Mouse (Mus musculus) forebrain, embryonic 11.5 days (tissue): ENCODE data around the gene 0610010K14Rik. TPM values are rescaled to one million over a fixed set of nuclear protein-coding genes. Genes with fewer than 3 reads are reported as not detected.

Source experiments
- ATAC-seq: fragments of 200-750 bp; cut with Nextera tagmentation; replicated peaks from 2 replicates; pipeline ENCODE4 v1.8.0; 2017; ENCODE audit warnings: moderate TSS enrichment; ENCODE audit not compliant: low FRiP score
- DNase-seq: peaks from one replicate; pipeline ENCODE4 v3.0.0-alpha.2; 2017; ENCODE audit warnings: low spot score
- H3K27ac ChIP-seq: fragments of 300-500 bp; sonication (generic); 2 replicates; pipeline ENCODE4 v1.5.1; 2014; ENCODE audit warnings: low read depth, low read length
- H3K27me3 ChIP-seq: fragments of 300-500 bp; sonication (generic); 2 replicates; pipeline ENCODE4 v1.6.1; 2014; ENCODE audit warnings: mild to moderate bottlenecking, low read length, mixed read lengths; ENCODE audit not compliant: control insufficient read depth, insufficient read depth
- H3K36me3 ChIP-seq: fragments of 300-500 bp; sonication (generic); 2 replicates; pipeline ENCODE4 v1.6.1; 2014; ENCODE audit warnings: mild to moderate bottlenecking, low read length, moderate library complexity, mixed read lengths; ENCODE audit not compliant: control insufficient read depth, insufficient read depth
- H3K4me1 ChIP-seq: fragments of 300-500 bp; sonication (generic); replicated peaks from 2 replicates; pipeline ENCODE4 v1.6.1; 2014; ENCODE audit warnings: low read length, mixed read lengths; ENCODE audit not compliant: control insufficient read depth, insufficient read depth
- H3K4me2 ChIP-seq: fragments of 300-500 bp; sonication (generic); 2 replicates; pipeline ENCODE4 v1.6.1; 2014; ENCODE audit warnings: low read depth, mild to moderate bottlenecking, low read length, moderate library complexity, mixed read lengths; ENCODE audit not compliant: severe bottlenecking
- H3K4me3 ChIP-seq: fragments of 300-500 bp; sonication (generic); 2 replicates; pipeline ENCODE4 v1.5.1; 2014; ENCODE audit warnings: low read depth, low read length
- H3K9ac ChIP-seq: fragments of 300-500 bp; sonication (generic); 2 replicates; pipeline ENCODE4 v1.6.1; 2014; ENCODE audit warnings: low read length
- H3K9me3 ChIP-seq: fragments of 300-500 bp; sonication (generic); 2 replicates; pipeline ENCODE4 v1.6.1; 2016; ENCODE audit warnings: low read length, mixed read lengths; ENCODE audit not compliant: control insufficient read depth
- WGBS: fragments of 180-500 bp; shearing (Covaris S2); extraction: QIAGEN DNeasy Blood & Tissue Kit; methylation state at CpG from one replicate; pipeline ENCODE4 v1.1.7; 2014; 5-methylcytosine and 5-hydroxymethylcytosine counted together
- polyA plus RNA-seq: library from polyadenylated mRNA; unstranded; fragments of >200 nt; fragmentation: Nextera tagmentation; extraction: Ambion mirVana; gene quantifications from 2 replicates; pipeline ENCODE4 v1.2.1, GENCODE M21; 2014

Gene 0610010K14Rik
- polyA plus RNA-seq, 1 experiment from 2014 or later = 202 TPM

DNA sequence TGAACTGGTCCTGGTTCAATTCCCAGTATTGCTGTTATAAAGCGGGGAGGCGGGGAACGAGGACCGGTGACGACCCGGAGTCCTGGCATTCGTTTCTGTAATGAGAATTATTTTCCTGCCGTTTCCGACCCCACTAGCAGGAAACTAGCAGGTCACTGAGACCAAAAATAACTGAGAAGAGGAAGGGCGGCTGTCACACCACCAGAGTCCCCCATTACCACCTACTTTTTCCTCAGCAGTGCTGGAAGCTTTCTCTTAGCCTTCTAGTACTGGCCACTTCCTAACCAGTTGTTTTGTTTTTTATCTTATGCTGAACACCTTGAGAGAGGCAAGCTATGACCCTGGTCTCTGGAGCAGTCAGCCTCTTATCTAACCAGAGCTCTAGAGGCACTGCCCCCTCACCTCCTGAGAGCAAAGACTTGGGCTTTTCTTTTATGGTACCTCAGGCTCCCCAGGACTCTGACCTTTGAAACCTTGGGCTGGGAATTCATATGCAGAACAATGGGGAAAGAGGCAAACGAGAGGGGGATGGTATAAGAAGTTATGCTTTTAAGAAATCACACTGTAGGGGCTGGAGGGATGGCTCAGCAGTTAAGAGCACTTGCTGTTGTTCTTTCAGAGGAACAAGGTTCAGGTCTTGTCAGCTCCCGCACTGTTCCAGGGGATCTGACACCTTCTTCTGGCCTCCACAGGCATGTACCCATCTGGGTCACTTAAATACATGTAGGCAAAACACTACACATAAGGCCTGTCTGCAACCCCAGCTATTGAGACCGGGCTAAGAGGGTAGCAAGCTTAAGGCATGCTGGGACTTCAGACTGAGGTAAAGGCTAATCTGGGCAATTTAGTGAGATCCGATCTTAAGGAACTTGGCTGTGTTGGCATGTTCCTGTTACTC lies 15.9 kb downstream of the 0610010K14Rik start:
- Histone ChIP-seq H3K9ac (peak overlapping the region; percentile 46), H3K27me3 (peaks cover 16% of the 10 kb centered on the region), H3K9me3 (no peaks in the 10 kb centered on the region), H3K4me2 (peak overlapping the region; percentile 87), H3K27ac (0 out of 2 replicates have a peak overlapping the region, but pooled peaks have one; percentile 31), H3K4me1 (peaks cover 16% of the 10 kb centered on the region; the same call in 1 of the 2 replicates), H3K4me3 (peak overlapping the region; percentile 49), H3K36me3 (no peaks in the 10 kb centered on the region)
- 10% methylated on average over 14 of the region's 14 CpGs for WGBS
- ATAC-seq (no peak), DNase-seq (peak; percentile 44)

DNA sequence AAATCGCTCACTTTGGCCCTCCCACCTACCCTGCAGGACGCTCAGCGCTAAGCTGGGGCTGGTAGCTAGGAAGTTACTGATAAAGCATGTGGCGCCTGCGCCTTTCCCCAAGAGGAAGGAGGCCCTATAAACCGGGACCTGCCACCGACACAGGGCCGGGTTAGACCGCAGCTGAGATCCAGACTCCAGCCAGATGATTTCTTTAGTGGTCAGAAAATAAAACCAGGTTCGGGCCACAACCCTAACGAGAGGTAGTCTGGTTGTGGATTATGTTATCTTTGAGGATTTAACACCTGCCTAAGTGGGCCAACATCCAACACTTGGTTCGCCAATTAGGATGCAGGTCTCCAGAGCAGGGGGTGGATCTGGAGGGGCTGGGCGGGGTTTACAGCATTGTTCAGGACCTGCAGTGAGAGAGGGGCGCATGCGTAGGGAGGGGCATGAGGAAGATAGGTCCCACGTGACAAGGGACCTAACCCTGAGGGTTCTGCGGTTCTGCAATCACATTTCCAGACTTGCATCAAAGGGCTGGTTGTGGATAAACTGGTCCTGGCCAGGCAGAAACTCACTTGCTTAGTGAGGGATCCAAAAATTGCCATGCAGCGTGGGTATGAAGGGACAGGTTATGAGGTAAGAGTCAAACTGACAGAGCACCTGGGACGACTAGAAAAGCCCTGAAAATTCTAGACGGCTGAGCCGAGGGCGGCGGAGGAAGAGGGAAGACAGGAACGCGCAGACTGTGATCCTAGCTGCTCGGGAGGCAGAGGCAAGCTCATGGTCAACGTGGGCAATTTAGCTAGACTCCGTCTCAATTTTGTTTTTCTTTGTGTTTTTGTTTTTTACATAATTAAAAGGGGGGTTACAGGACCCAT lies 16.7 kb downstream of the 0610010K14Rik start, which contains the start of gene Slc16a13:
Slc16a13 (minus strand) TSS at position 334 of the 872 bp plus-strand sequence.
- peak within 1 kb of the TSS; percentile 49 for H3K4me3 ChIP-seq
- ATAC-seq (peak; percentile 94), DNase-seq (peak; percentile 96)
- WGBS = under 1% methylated on average over 28 of the region's 28 CpGs
- H3K4me2 ChIP-seq = peak within 1 kb of the TSS; percentile 87
- peaks cover 12% of the 10 kb centered on the region; the same call in 1 of the 2 replicates for H3K4me1 ChIP-seq
- peak within 1 kb of the TSS; percentile 70 for H3K27ac ChIP-seq
- peak within 1 kb of the TSS; percentile 76 for H3K9ac ChIP-seq
- peaks cover 10% of the 10 kb centered on the region for H3K27me3 ChIP-seq
- H3K36me3 ChIP-seq = no peaks in the 10 kb centered on the region
- no peaks in the 10 kb centered on the region for H3K9me3 ChIP-seq

DNA sequence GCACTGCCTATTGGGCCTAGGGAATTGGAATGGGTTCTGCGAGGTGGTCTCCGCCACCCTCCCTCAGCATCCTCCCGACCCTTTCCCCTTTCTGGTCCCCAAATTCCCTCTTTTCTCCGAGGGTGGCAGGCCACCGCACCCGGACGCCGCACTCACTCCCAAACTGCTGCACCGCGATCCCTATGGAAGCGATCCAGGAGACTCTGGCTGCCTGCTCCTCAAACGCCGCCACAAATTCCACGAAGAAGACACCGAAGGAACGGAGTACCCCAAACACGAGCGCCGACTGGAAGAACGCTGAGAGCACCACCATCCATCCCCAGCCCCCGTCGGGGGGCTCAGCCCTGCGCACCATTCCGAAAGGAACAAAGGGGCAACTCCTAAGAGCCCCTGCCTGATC lies 17.4 kb downstream of the 0610010K14Rik start:
- H3K9ac ChIP-seq = peak overlapping the region; percentile 76

GRCm38 (mm10) chr11:70219873-70220272 lies 17.8 kb downstream of the 0610010K14Rik start:
- Histone ChIP-seq H3K4me3 (peak overlapping the region; percentile 49), H3K27me3 (peaks cover 14% of the 10 kb centered on the region), H3K4me2 (peak overlapping the region; percentile 87), H3K27ac (no peak overlapping the region), H3K9ac (peak overlapping the region; percentile 76), H3K36me3 (no peaks in the 10 kb centered on the region), H3K4me1 (peaks cover 12% of the 10 kb centered on the region; the same call in 1 of the 2 replicates), H3K9me3 (no peaks in the 10 kb centered on the region)
- no peak for ATAC-seq
- WGBS = 52% methylated on average over 7 of the region's 7 CpGs
- no peak for DNase-seq

More for the DNA sequence above, 17.4 kb downstream of the 0610010K14Rik start:
- ATAC-seq (no peak), DNase-seq (peak; percentile 60)
- Histone ChIP-seq H3K4me1 (peaks cover 12% of the 10 kb centered on the region; the same call in 1 of the 2 replicates), H3K36me3 (no peaks in the 10 kb centered on the region), H3K4me3 (peak overlapping the region; percentile 49), H3K9me3 (no peaks in the 10 kb centered on the region), H3K27me3 (peaks cover 10% of the 10 kb centered on the region), H3K27ac (peak overlapping the region; percentile 70; the same call in 1 of the 2 replicates), H3K4me2 (peak overlapping the region; percentile 87)
- WGBS = 1% methylated on average over 24 of the region's 24 CpGs

DNA sequence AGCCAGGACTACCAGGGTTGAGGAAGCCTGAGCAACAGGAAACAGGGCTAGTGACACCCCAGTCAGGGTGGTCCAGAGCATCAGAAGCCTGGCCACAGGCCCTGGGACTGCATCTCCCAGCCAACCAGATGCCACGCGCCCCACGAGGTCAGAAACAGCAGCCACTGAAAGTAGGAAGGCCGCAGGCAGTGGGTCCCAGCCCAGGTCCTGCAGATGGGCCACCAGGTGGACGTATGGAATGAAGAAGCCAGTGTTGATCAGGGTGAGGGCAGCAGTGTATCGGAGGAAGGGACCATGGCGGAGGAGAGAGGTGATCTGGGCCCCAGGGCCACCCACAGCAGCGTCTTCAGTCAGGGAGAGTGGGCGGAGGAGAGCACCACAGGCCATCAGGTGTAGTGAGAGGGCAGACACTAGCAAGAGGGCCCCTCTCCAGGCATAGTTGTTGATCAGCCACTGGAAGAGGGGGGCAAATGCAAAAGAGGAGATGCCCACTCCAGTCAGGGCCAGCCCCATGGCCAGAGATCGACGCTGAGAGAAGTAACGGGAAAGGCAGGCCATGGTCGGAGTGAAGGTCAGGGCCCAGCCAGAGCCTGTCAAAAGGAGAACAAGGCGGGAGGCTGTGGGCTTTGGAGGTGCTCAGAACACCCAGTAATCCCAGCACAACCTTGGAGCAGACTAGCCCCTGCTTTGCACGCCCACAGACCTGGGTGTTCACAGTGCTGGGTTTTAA lies 18.8 kb downstream of the 0610010K14Rik start:
- no peak overlapping the region for H3K27ac ChIP-seq
- peaks cover 17% of the 10 kb centered on the region for H3K4me1 ChIP-seq
- peak; percentile 52 for DNase-seq
- no peak overlapping the region for H3K4me3 ChIP-seq
- H3K9ac ChIP-seq = no peak overlapping the region
- no peak for ATAC-seq
- peaks cover 24% of the 10 kb centered on the region for H3K27me3 ChIP-seq
- WGBS = 89% methylated on average over 15 of the region's 15 CpGs
- H3K4me2 ChIP-seq = 0 out of 2 replicates have a peak overlapping the region, but pooled peaks have one; percentile 87
- no peaks in the 10 kb centered on the region for H3K36me3 ChIP-seq
- no peaks in the 10 kb centered on the region for H3K9me3 ChIP-seq

GRCm38 (mm10) chr11:70218039-70218438 lies 19.7 kb downstream of the 0610010K14Rik start:
- ATAC-seq = no peak
- WGBS = 92% methylated on average over 4 of the region's 4 CpGs

DNA sequence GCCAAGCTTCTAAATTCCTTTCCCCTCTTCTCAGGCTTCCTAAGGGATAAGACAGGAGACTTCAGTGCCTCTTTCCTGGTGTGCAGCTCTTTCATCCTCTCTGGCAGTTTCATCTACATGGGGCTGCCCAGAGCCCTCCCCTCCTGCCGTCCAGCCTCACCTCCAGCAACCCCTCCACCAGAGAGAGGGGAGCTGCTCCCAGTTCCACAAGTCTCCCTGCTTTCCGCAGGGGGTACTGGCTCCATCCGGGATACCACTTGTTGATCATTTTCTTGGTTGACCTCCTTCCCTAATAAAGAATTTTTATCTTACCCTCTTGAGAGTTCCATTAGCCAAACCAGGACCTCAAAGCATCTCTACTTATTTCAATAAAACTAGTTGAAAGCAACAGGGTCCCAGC lies 21.6 kb downstream of the 0610010K14Rik start:
- no peaks in the 10 kb centered on the region for H3K9me3 ChIP-seq
- no peaks in the 10 kb centered on the region for H3K36me3 ChIP-seq
- H3K27me3 ChIP-seq = peaks cover 32% of the 10 kb centered on the region
- H3K9ac ChIP-seq = no peak overlapping the region
- 52% methylated on average over 3 of the region's 3 CpGs for WGBS
- H3K4me2 ChIP-seq = no peak overlapping the region
- peak; percentile 49 for DNase-seq
- no peak overlapping the region for H3K27ac ChIP-seq
- no peak for ATAC-seq
- no peak overlapping the region for H3K4me3 ChIP-seq
- H3K4me1 ChIP-seq = peaks cover 12% of the 10 kb centered on the region

More at GRCm38 (mm10) chr11:70218039-70218438, 19.7 kb downstream of the 0610010K14Rik start:
- H3K27ac ChIP-seq = no peak overlapping the region
- H3K4me1 ChIP-seq = peaks cover 20% of the 10 kb centered on the region
- H3K36me3 ChIP-seq = no peaks in the 10 kb centered on the region
- no peak overlapping the region for H3K4me3 ChIP-seq
- H3K27me3 ChIP-seq = peaks cover 32% of the 10 kb centered on the region
- H3K4me2 ChIP-seq = no peak overlapping the region
- DNase-seq = peak; percentile 32
- H3K9ac ChIP-seq = no peak overlapping the region
- no peaks in the 10 kb centered on the region for H3K9me3 ChIP-seq
